Mouse (Mus musculus) kidney, postnatal 14 days (tissue): ENCODE measurements around the gene Cntnap4.
"Not testable (repeated sequence)": the region's sequence is repeated elsewhere in the genome, so short reads cannot be mapped to it uniquely, and the experiment has no call there.

Source experiments
- DNase-seq: peaks from one replicate; pipeline ENCODE4 v3.0.0; 2022; ENCODE audit warnings: mixed read lengths

The Cntnap4 gene

DNA sequence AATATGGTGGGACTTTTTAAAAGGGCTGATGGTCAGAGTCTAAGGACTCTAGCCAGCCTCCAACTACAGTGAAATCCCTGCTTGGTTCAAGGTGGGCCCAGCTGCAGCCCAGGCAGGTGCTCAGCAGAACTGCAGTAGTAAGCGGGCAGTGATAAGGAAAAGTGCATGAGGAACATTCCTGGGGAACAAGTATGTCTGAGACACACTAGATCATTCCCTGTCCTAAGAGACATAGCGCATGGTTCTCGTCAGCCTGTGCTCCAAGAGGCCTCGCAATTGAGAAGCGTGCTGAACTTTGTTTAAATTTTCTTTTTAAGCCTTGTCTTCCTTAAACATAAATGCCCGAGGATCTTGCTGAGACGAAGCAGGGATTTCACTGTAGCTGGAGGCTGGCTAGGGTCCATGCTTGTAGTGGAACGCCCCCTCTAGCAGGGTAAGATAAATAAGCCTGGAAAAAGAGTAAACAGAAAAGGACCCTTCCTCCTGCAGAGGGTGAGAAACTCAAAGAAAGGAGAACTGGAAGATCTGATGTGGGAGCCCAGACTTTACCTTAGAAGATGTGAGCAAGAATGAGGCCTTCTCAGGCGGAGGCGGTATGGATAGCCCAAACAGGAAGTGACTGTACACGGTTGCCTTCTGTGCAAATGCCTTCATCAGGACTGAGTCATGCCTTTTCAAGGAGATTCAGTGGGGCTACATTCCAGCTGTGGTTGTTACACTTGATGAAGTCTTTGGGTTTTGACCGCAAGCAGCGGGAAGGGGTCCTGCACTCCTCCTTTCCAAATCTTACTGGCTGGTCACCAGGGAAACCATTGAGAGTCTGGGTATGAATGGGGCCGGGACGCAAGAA, 161.0 kb downstream of the Cntnap4 start:
- DNase-seq = no peak

DNA sequence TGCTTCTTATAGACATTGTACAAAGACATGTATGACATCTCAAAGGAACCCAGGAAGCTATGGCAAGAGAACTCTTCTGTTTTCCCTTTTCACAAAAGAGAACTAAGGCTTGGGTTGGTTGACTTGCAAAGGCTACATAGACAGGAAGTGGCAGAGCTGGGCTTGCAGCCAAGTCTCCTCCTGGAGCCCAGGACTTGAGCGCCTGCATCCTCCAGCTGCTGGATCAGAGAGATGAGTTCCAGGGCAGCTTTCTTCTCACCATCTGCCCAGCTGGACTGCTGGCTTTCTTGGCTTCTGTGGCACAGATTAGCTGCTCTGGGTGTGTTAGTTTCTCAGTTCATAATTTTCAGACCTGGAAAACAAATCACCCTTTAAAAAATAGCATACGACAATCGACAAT, 165.7 kb downstream of the Cntnap4 start:
- DNase-seq = no peak

GRCm38 (mm10) chr8:112743331-112743730, 173.5 kb downstream of the Cntnap4 start:
- peak; percentile 4 for DNase-seq

GRCm38 (mm10) chr8:112747296-112747695, 177.5 kb downstream of the Cntnap4 start:
- no peak for DNase-seq

DNA sequence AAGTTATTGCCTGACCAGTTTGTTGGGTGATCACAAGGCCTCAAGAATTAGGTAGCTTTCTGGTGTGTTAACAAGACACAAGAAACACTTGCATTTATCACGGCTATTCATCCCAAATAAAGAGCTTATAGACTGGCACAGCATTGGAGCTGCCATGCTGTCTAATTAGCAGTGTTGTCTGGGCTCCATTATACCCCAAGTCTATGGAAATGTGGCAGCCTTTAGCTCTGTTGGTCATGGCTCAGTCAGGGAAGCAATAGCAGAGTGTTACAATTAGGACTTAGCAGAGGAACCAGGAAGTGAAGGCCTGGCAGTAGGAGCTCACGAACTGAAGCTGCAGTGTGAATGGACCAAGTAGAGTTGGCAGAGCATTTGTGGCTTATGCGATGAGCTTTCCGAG, 185.3 kb downstream of the Cntnap4 start:
- no peak for DNase-seq

- DNase-seq = peak; percentile 3
Observed at GRCm38 (mm10) chr8:112803058-112803457, 233.2 kb downstream of the Cntnap4 start.

- DNase-seq = no peak
Observed at GRCm38 (mm10) chr8:112809382-112809781, 239.5 kb downstream of the Cntnap4 start.

DNA sequence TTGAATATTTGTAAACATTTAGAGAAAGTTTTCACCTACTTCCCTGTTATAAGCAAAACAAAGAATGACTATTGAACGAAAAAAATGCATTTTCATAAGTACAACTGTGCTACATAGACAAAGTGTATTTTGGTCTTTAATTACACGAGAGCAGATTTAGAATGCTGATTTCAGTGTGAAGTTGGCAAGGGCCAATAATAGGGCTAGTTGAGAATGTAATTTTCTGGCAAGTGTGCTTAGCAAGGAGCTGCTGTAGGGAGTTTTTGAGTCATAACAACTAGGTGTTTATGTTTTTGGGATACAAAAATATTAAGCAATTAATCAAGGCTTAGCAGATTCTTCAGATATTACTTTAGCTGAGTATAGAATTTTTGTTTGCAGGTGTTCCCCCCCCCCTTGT, 271.2 kb downstream of the Cntnap4 start:
- DNase-seq = no peak

GRCm38 (mm10) chr8:112849541-112849940, 279.7 kb downstream of the Cntnap4 start:
- not testable (repeated sequence) for DNase-seq

- peak; percentile 5 for DNase-seq
Observed at GRCm38 (mm10) chr8:112906458-112907112, 336.7 kb downstream of the Cntnap4 start.

GRCm38 (mm10) chr8:112909527-112909926, 339.7 kb downstream of the Cntnap4 start:
- peak; percentile 6 for DNase-seq

DNA sequence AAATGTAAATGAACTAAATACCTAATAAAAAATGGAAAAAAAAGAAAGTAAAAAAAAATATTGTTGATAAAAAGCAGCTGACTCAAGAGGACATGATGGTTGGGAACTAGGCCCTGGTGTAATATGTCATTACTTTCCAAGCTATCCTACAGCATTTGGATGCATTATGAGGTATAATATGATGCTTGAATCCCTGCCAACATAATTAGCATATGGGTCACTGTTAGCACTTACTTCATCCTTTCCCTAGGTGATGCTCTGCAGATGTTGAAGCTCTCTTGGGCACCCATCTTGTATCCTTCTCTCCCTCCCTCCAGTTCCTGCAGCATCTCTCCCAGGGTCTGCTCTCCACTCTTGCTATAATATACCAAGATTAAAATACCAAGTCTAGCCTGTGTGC, 341.6 kb downstream of the Cntnap4 start:
- no peak for DNase-seq

- no peak for DNase-seq
Observed at GRCm38 (mm10) chr8:112922151-112922550, 352.3 kb downstream of the Cntnap4 start.

DNA sequence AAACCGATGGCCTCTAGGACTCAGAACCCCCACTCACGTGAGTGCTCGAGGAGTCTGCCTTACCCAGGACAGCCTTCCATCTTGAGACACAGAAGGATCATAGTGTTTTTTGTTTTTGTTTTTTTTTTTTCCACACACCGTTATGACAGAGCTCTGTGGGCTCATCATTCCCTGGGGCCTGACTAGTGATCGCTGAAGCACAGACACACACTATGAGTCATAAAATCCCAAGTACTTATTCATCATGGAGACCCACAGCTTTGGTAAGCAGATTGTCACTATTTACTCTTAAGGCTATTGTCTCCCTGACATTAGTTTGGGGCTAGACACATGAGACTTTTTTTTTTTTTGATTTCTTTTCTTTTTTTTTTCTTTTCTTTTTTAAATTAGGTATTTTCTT, 352.9 kb downstream of the Cntnap4 start:
- DNase-seq = no peak
